Mouse (Mus musculus): ENCODE measurements around the gene Agpat3.

Gene Agpat3

GRCm38 (mm10) chr10:78244058-78244437, 108.2 kb downstream of the Agpat3 start:
- in situ Hi-C loops (cut with MboI; ENCODE audit: low pct_unique_long_range_greater_than_20kb in 1 of 2, low sequenced_read_pairs in 2 of 2, unreplicated experiment in 1 of 2) = no loop called here

GRCm38 (mm10) chr10:78238926-78239325, 113.4 kb downstream of the Agpat3 start:
- in situ Hi-C loops (cut with MboI; ENCODE audit: low pct_unique_long_range_greater_than_20kb in 1 of 2, low sequenced_read_pairs in 2 of 2, unreplicated experiment in 1 of 2) = no loop called here

DNA sequence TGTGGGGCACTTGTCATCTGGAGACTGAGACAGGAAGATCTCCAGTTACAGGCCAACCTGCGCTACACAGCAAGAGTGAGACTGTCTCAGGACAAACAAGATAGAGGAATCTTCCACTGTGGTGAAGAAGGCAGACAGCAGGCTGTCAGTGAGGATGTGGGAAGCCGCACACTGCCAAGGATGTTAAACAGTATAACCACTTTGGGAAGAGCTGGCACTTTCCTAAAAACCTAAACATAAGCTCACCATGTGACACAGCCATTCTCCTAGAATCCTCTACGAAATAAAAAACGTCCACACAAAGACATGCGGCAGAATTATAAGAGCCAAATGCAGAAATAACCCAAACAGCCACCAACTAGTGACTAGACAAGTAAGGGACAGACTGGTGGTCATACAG, 114.0 kb downstream of the Agpat3 start:
- in situ Hi-C loops (cut with MboI; ENCODE audit: low pct_unique_long_range_greater_than_20kb in 1 of 2, low sequenced_read_pairs in 2 of 2, unreplicated experiment in 1 of 2) = no loop called here

GRCm38 (mm10) chr10:78237809-78238208, 114.5 kb downstream of the Agpat3 start:
- in situ Hi-C loops (cut with MboI; ENCODE audit: low pct_unique_long_range_greater_than_20kb in 1 of 2, low sequenced_read_pairs in 2 of 2, unreplicated experiment in 1 of 2) = no loop called here

DNA sequence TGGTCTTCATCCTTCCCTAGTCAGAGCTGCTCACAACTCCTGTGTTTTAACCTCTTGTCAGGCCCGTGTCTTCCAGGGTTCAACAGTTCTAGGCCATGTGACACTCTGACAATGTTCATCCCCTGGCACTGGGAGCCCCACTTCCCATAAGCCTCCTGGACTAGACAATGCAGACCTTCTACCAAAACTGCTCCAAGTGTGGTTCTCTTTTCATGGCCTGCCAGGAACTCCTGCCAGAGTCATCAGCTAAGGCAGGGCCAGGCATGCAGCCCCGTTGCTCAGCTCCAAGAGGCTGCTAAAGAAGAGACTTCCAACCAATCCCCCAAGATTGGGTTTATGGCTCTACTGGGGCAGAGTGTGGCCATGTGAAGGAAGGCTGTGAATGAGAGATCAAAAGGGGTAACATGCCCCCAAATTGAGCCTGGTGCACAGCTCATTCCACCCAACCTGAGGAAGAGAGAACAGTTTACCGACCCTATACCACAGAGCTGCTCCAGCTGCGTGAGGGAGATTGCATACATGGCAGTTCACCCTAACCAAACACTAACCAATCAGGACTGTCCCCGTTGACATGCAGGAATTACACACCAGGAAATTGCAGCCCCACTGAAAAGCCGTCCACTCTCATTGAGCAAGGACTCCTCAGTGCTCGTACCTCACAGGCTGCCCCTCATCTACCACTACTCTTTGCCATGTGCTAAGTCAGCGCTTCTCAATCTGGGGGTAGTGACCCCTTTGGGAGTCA, 115.2 kb downstream of the Agpat3 start:
- in situ Hi-C loops (cut with MboI; ENCODE audit: low pct_unique_long_range_greater_than_20kb in 1 of 2, low sequenced_read_pairs in 2 of 2, unreplicated experiment in 1 of 2) = no loop called here

DNA sequence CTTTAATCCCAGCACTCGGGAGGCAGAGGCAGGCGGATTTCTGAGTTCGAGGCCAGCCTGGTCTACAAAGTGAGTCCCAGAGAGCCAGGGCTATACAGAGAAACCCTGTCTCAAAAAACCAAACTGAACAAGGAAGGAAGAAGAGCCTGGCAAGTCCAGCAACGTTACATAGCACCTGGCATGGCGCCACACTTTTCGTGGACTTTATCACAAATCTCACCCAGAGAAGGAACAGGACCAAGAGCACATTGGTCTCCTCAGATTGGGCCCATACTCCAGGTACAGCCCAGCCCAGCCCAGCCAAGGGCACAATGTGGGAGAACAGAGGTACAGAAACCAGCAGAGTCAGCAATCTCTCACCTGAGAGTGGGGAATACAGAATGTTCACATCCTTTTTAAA, 118.5 kb downstream of the Agpat3 start:
- in situ Hi-C loops (cut with MboI; ENCODE audit: low pct_unique_long_range_greater_than_20kb in 1 of 2, low sequenced_read_pairs in 2 of 2, unreplicated experiment in 1 of 2) = no loop called here

GRCm38 (mm10) chr10:78233161-78233560, 119.1 kb downstream of the Agpat3 start:
- in situ Hi-C loops (cut with MboI; ENCODE audit: low pct_unique_long_range_greater_than_20kb in 1 of 2, low sequenced_read_pairs in 2 of 2, unreplicated experiment in 1 of 2) = no loop called here

DNA sequence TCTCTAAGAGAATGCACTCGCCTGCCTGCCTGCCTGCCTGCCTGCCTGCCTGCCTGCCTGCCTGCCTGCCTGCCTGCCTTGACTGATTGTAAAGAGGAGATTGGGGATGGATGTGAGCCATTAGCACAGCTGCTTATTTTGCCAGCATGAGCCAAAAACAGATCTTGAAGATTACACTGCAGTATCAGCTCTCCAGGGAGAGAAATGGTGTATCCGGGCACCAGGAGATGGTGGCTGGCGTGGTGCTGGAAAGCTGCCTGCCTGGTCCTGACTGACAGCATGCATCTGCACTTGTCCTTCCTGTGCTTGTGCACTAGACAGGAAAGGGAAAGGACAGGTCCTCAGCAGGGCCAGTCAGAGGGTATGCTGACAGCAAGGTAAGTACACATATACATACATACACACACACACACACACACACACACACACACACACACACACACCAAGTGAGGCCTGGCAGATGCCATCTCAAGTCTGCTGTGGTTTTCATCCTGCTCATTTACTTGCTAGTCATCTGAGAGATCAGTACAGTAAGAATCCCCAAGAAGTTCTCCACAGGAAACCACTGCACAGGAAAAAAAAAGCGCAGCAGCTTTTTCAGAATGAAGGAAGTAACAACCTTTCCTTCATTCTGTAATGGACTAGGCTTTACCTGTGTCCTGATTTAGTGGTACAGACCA, 119.8 kb downstream of the Agpat3 start:
- in situ Hi-C loops (cut with MboI; ENCODE audit: low pct_unique_long_range_greater_than_20kb in 1 of 2, low sequenced_read_pairs in 2 of 2, unreplicated experiment in 1 of 2) = no loop called here

- in situ Hi-C loops (cut with MboI; ENCODE audit: low pct_unique_long_range_greater_than_20kb in 1 of 2, low sequenced_read_pairs in 2 of 2, unreplicated experiment in 1 of 2) = no loop called here
Observed at GRCm38 (mm10) chr10:78228560-78228928, 123.7 kb downstream of the Agpat3 start.

GRCm38 (mm10) chr10:78227875-78228559, 124.3 kb downstream of the Agpat3 start:
- in situ Hi-C loops (cut with MboI; ENCODE audit: low pct_unique_long_range_greater_than_20kb in 1 of 2, low sequenced_read_pairs in 2 of 2, unreplicated experiment in 1 of 2) = no loop called here

- in situ Hi-C loops (cut with MboI; ENCODE audit: low pct_unique_long_range_greater_than_20kb in 1 of 2, low sequenced_read_pairs in 2 of 2, unreplicated experiment in 1 of 2) = no loop called here
Observed at GRCm38 (mm10) chr10:78224136-78224535, 128.2 kb downstream of the Agpat3 start.

- in situ Hi-C loops (cut with MboI; ENCODE audit: low pct_unique_long_range_greater_than_20kb in 1 of 2, low sequenced_read_pairs in 2 of 2, unreplicated experiment in 1 of 2) = no loop called here
Observed at GRCm38 (mm10) chr10:78222908-78223307, 129.4 kb downstream of the Agpat3 start.

- in situ Hi-C loops (cut with MboI; ENCODE audit: low pct_unique_long_range_greater_than_20kb in 1 of 2, low sequenced_read_pairs in 2 of 2, unreplicated experiment in 1 of 2) = no loop called here
Observed at GRCm38 (mm10) chr10:78221315-78221714, 131.0 kb downstream of the Agpat3 start.

GRCm38 (mm10) chr10:78219528-78219927, 132.8 kb downstream of the Agpat3 start:
- in situ Hi-C loops (cut with MboI; ENCODE audit: low pct_unique_long_range_greater_than_20kb in 1 of 2, low sequenced_read_pairs in 2 of 2, unreplicated experiment in 1 of 2) = no loop called here

Data from mouse embryonic stem cell (cell line).